Mouse (Mus musculus): Measurements from ENCODE around the gene Phc3. TPM values are rescaled to one million over a fixed set of nuclear protein-coding genes. Genes with fewer than 3 reads are reported as not detected.
A peak's percentile ranks its signal among the peaks of the same experiment; 100 is the strongest.

The Phc3 gene
- polyA plus RNA-seq, 1 experiment from 2014 or later, result 8.1 TPM

DNA sequence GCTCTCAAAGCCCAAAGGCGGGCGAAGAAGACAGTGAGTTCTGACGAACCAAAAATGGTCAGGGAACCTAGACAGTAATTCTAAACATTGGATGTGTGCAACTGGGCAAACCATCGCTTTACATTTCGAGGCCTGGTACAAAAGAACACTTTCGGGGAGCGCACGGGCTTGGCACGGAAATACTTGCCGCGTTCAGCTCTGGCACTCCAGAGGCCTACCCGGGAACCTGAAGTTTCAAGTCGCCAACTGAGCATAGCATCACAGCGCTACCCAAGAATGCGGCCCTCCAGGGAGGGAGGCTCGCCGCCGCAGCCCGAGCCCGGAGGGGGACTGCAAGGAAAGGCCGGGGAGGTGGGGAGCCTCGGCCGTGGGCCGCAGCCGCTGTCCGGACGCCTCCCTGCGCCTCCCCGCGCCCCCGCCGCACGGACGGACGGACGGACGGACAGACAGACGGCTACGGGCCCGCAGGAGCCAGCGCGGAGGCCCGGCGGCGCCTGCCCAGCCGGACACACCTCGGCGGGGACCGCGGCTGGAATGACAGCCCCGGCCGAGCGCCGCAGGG is 603 bp downstream of the Phc3 start:
- H3K27ac ChIP-seq, result peak overlapping the region; percentile 89
- no peaks in the 10 kb centered on the region for H3K9me3 ChIP-seq
- H3K9ac ChIP-seq, result peak overlapping the region; percentile 95
- peak overlapping the region; percentile 66 for H3K4me2 ChIP-seq
- peak; percentile 54 for ATAC-seq (ENCODE audit: insufficient number of reproducible peaks, insufficient read depth, low FRiP score, low TSS enrichment, low read depth)
- WGBS, result under 1% methylated on average over 49 of the region's 54 CpGs
- peaks cover 13% of the 10 kb centered on the region for H3K4me1 ChIP-seq
- peak overlapping the region; percentile 98 for H3K4me3 ChIP-seq
- no peaks in the 10 kb centered on the region for H3K27me3 ChIP-seq
- H3K36me3 ChIP-seq, result peaks cover 22% of the 10 kb centered on the region

DNA sequence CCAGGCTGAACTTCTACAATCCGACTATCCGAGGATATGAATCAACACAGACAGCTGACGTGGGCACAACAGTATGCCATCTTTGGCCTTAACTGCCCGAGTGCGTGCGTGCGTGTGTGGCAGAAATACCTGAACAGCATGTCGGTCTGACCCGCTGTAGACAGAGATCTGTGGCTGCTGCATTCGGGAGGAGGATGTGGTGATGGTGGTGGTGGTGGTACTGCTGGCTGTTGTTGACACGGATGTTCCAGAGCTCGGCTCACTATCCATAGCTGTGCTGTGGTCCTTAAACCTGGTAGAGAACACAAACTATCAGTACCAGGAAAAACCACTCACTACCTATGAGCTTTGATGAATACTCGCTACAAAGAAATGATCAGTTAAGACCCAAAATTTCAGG is 3.6 kb downstream of the Phc3 start:
- H3K27me3 ChIP-seq, result no peaks in the 10 kb centered on the region
- H3K27ac ChIP-seq, result no peak overlapping the region
- H3K4me1 ChIP-seq, result peaks cover 13% of the 10 kb centered on the region
- H3K4me2 ChIP-seq, result no peak overlapping the region
- H3K9ac ChIP-seq, result no peak overlapping the region
- WGBS, result 94% methylated on average over 13 of the region's 13 CpGs
- ATAC-seq (ENCODE audit: insufficient number of reproducible peaks, insufficient read depth, low FRiP score, low TSS enrichment, low read depth), result no peak
- peaks cover 42% of the 10 kb centered on the region for H3K36me3 ChIP-seq
- no peak overlapping the region for H3K4me3 ChIP-seq
- H3K9me3 ChIP-seq, result 0 out of 2 replicates have a peak, but pooled peaks cover 3% of the 10 kb centered on the region

DNA sequence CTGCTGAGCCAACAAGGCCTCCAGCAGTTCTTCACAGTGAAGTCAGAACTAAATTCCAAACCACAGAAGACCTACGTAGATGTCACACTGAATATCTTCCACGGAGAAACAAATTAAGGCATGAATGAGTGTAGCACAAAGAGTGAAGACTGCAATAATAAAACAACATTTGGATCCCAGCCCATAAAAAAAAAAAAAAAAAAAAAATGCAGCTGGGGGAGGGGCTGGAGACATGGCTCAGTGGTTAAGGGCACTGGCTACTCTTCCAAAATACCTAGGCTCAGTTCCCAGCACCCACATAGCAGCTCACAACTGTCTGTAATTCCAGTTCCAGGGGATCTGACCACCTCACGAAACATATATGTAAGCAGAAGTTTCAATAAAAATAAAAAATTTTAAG is 5.0 kb downstream of the Phc3 start:
- 0 out of 2 replicates have a peak, but pooled peaks cover 3% of the 10 kb centered on the region for H3K9me3 ChIP-seq
- peaks cover 55% of the 10 kb centered on the region for H3K36me3 ChIP-seq
- ATAC-seq (ENCODE audit: insufficient number of reproducible peaks, insufficient read depth, low FRiP score, low TSS enrichment, low read depth), result no peak
- no peak overlapping the region for H3K4me2 ChIP-seq
- peaks cover 18% of the 10 kb centered on the region for H3K4me1 ChIP-seq
- no peak overlapping the region for H3K27ac ChIP-seq
- H3K9ac ChIP-seq, result no peak overlapping the region
- WGBS, result 88% methylated on average over 3 of the region's 3 CpGs
- no peak overlapping the region for H3K4me3 ChIP-seq
- no peaks in the 10 kb centered on the region for H3K27me3 ChIP-seq

DNA sequence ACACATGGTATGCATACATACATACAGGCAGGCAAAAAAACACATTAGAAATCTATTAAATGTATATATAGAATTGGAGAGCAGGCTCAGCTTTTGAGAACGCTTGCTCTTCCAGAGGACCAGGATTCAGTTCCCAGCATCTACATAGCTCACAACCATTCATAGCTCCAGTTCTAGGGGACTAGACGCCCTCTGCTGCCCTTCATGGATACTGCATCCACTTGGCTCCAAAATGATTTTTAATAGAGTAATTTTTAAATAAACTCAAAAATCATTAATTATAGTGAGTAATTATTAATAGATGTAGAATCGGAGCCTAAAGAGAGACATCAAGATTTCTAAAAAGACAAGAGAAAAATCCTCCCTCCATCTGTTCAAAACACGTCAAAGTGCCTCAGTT is 6.1 kb downstream of the Phc3 start:
- Histone ChIP-seq H3K4me2 (no peak overlapping the region), H3K27me3 (no peaks in the 10 kb centered on the region), H3K4me3 (no peak overlapping the region), H3K4me1 (peaks cover 16% of the 10 kb centered on the region), H3K9ac (no peak overlapping the region), H3K36me3 (peaks cover 65% of the 10 kb centered on the region), H3K9me3 (0 out of 2 replicates have a peak, but pooled peaks cover 3% of the 10 kb centered on the region), H3K27ac (no peak overlapping the region)
- WGBS, result 93% methylated on average over 4 of the region's 4 CpGs
- ATAC-seq (ENCODE audit: insufficient number of reproducible peaks, insufficient read depth, low FRiP score, low TSS enrichment, low read depth), result no peak

DNA sequence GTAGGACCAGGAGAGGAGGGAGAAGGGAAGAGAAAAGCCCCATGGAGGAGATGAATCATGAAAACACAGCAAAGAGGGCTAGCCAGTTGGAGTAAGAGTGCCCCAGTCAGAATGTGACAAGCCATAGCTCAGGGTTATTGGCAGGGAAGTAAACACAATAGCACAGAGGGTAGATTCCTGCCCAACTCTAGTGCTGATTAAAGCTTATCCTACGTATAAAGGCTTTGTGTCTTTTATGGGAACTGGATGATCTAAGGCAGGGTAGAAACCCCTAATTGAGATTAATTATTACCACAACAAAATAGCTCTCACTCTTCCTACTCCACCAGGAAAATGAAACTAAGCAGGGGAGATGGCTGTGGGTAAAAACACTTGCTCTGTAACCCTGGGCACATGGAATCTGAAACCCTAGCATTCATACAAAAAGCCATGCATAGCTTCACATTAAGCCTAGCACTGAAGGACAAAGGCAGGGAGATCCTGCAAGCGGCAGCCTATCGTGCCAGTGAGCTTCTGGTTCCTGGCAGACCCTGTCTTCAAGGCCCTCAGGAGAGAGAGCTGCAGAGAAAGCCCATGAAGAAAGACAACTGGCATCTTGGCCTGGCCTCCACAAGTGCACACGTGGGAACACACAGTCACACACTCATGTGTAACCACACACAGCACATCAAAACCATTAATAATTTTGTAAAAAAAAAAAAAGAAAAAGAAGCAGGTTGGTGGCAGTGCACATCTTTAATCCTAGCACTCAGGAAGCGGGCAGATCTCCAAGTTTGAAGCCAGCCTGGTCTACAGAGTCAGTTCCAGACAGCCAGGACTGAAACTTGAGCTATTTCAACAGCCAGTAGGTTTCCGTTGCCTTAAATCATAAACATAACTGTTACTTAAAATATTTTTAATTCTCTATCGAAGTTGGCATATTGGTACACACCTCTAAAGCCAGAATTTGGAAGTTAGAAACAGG is 9.1 kb downstream of the Phc3 start:
- ATAC-seq (ENCODE audit: insufficient number of reproducible peaks, insufficient read depth, low FRiP score, low TSS enrichment, low read depth), result no peak
- H3K4me3 ChIP-seq, result no peak overlapping the region
- H3K27ac ChIP-seq, result peak overlapping the region; percentile 40
- H3K9ac ChIP-seq, result no peak overlapping the region
- peaks cover 80% of the 10 kb centered on the region for H3K36me3 ChIP-seq
- no peaks in the 10 kb centered on the region for H3K27me3 ChIP-seq
- 34% methylated on average over 7 of the region's 7 CpGs for WGBS
- H3K4me2 ChIP-seq, result no peak overlapping the region
- H3K9me3 ChIP-seq, result 0 out of 2 replicates have a peak, but pooled peaks cover 3% of the 10 kb centered on the region
- H3K4me1 ChIP-seq, result peaks cover 12% of the 10 kb centered on the region

DNA sequence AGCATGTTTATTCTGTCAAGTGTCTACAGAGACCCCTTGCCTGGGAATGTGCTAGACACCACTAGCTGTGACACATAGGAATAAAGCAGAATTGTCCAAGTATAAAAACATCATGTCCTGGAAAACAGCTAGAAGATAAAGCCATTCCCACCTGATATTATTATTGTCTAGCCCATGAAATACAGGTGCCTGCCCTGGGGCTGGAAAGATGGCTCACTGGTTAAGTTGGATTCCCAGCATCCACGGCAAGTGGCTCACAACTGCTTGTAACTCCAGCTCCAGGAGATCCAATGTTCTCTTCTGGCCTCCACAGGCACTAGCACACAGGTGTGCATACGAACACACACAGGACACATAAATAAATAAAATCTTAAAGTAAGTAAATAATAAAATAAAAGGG is 10.5 kb downstream of the Phc3 start:
- H3K27ac ChIP-seq, result no peak overlapping the region
- H3K4me2 ChIP-seq, result no peak overlapping the region
- H3K4me3 ChIP-seq, result no peak overlapping the region
- peaks cover 12% of the 10 kb centered on the region for H3K4me1 ChIP-seq
- peaks cover 80% of the 10 kb centered on the region for H3K36me3 ChIP-seq
- WGBS, result 80% methylated on average over 2 of the region's 2 CpGs
- H3K9ac ChIP-seq, result no peak overlapping the region
- H3K9me3 ChIP-seq, result 0 out of 2 replicates have a peak, but pooled peaks cover 3% of the 10 kb centered on the region
- no peaks in the 10 kb centered on the region for H3K27me3 ChIP-seq
- ATAC-seq (ENCODE audit: insufficient number of reproducible peaks, insufficient read depth, low FRiP score, low TSS enrichment, low read depth), result no peak

DNA sequence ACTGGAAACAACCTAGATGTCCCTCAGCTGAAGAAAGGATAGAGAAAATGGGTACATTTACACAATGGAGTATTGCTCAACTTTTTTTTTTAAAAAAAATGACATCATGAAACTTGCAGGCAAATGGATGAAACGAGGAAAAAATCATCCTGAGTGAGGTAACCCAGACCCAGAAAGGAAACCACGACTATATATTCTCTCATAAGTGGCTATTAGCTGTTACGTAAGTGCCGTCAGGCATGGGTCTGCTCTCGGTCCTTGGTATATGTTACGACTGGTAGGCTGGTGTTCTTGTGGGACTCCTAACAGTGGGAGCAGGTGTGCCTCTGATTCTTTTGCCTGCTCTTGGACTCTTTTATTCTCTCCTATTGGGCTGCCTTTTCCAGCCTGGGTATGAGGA is 12.9 kb downstream of the Phc3 start:
- no peaks in the 10 kb centered on the region for H3K27me3 ChIP-seq
- no peak for ATAC-seq (ENCODE audit: insufficient number of reproducible peaks, insufficient read depth, low FRiP score, low TSS enrichment, low read depth)
- H3K4me1 ChIP-seq, result peaks cover 12% of the 10 kb centered on the region
- H3K27ac ChIP-seq, result no peak overlapping the region
- no peak overlapping the region for H3K4me2 ChIP-seq
- no peak overlapping the region for H3K9ac ChIP-seq
- H3K4me3 ChIP-seq, result no peak overlapping the region
- H3K36me3 ChIP-seq, result peaks cover 79% of the 10 kb centered on the region
- H3K9me3 ChIP-seq, result no peaks in the 10 kb centered on the region
- 96% methylated on average over 6 of the region's 6 CpGs for WGBS

DNA sequence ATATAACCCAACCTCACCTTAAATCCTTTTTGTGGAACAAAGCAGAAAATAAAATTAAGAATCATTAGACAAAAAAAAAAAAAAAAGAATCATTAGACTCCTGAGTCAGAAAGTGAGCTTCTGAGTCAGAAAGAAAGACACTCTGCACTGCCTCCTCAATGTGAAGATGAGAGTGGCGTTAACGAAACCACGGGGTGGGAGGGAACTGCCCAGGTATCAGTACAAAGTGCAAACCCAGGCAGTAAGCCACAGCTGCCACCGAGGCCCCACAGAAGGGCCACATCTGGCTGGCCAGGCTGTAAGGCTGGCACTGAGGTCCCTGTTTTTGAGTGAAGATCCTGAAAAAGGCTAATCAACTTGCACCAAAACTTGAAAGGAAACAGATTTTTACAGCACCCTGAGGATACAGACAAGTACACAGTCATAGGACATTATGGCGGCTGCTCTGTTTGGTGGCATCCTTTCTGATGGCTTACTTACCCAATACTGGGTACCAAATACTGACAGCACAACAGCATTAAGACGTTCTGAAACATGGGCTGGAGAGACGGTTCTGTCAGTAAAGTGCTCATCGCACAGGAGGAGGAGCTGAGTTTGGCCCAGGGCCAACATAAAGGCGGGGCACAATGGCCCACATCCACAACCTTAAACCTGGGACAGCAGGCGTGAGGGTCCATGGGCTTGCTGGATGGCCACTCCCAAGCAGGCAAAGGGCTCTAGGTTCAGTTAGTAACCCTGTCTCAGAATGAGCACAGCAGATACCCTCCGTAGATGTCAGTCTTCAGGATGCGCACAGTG is 16.7 kb downstream of the Phc3 start:
- no peak overlapping the region for H3K27ac ChIP-seq
- H3K9me3 ChIP-seq, result no peaks in the 10 kb centered on the region
- ATAC-seq (ENCODE audit: insufficient number of reproducible peaks, insufficient read depth, low FRiP score, low TSS enrichment, low read depth), result no peak
- no peaks in the 10 kb centered on the region for H3K27me3 ChIP-seq
- H3K9ac ChIP-seq, result no peak overlapping the region
- peaks cover 69% of the 10 kb centered on the region for H3K36me3 ChIP-seq
- 87% methylated on average over 12 of the region's 12 CpGs for WGBS
- H3K4me3 ChIP-seq, result no peak overlapping the region
- no peak overlapping the region for H3K4me2 ChIP-seq
- no peaks in the 10 kb centered on the region for H3K4me1 ChIP-seq

DNA sequence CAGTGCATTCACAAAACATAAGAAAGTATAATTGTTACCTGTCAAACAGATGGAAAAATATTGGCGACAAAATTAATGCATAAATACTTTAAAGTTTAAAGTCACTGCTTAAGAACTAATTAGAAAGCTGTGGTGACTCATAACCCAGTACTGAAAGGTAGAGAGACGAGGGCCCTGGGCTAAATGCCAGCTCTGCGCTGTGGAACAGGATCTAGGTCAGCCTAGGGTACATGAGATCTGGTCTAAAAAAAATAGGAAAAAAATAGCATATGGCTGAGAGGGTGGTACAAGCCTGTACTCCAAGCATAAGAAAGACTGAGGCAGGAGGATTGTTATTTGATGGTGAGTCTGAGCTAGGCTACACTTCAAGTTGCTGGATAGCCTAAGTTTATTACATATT is 17.6 kb downstream of the Phc3 start:
- no peak for ATAC-seq (ENCODE audit: insufficient number of reproducible peaks, insufficient read depth, low FRiP score, low TSS enrichment, low read depth)
- Histone ChIP-seq H3K27ac (no peak overlapping the region), H3K27me3 (no peaks in the 10 kb centered on the region), H3K36me3 (peaks cover 67% of the 10 kb centered on the region), H3K4me3 (no peak overlapping the region), H3K4me2 (no peak overlapping the region), H3K9ac (no peak overlapping the region), H3K9me3 (no peaks in the 10 kb centered on the region), H3K4me1 (no peaks in the 10 kb centered on the region)
- WGBS, result 80% methylated on average over 3 of the region's 3 CpGs

DNA sequence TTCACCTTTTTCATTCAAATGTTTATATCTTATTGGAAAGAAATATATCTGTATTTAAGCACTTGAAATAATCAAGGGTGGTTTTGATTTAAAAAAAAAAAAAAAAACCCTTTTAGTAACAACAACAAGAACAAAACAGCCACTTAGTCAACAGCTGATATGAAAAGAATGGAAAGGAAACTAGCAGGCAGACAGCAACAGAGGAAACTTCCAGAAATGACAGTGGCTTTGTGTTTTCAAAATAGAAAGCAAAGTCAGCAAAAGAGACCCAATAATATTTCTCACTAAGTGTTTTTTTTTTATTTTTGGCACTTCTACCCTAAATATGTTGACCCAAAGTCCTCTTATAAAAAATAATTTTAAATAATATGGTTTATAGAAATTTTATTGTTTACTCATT is 34.8 kb downstream of the Phc3 start:
- no peaks in the 10 kb centered on the region for H3K9me3 ChIP-seq
- H3K4me1 ChIP-seq, result no peaks in the 10 kb centered on the region
- H3K4me3 ChIP-seq, result no peak overlapping the region
- no peak overlapping the region for H3K9ac ChIP-seq
- H3K27me3 ChIP-seq, result no peaks in the 10 kb centered on the region
- no peak overlapping the region for H3K4me2 ChIP-seq
- H3K36me3 ChIP-seq, result peaks cover 50% of the 10 kb centered on the region
- H3K27ac ChIP-seq, result no peak overlapping the region
- no peak for ATAC-seq (ENCODE audit: insufficient number of reproducible peaks, insufficient read depth, low FRiP score, low TSS enrichment, low read depth)

DNA sequence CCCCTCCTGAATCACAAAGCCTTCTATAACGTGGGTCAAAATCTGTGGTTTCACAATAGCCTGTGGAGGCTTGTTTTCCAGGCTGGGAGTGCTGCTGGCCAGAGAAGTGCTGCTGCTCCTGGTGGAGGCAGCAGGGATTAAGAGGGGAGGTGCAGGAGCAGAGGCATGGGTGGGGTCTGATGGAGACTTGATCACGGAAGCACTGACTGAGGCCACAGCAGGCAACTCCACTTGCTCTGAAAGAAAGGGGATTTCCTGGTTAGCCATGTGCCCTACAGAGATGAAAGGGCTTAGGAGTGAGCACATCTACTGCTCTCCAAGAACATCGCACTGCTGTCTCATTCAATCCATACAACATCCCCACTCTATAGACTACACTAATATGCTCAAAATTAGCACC is 39.4 kb downstream of the Phc3 start:
- no peaks in the 10 kb centered on the region for H3K27me3 ChIP-seq
- H3K36me3 ChIP-seq, result peaks cover 42% of the 10 kb centered on the region
- H3K4me2 ChIP-seq, result no peak overlapping the region
- H3K27ac ChIP-seq, result no peak overlapping the region
- no peaks in the 10 kb centered on the region for H3K9me3 ChIP-seq
- no peak overlapping the region for H3K9ac ChIP-seq
- H3K4me1 ChIP-seq, result no peaks in the 10 kb centered on the region
- no peak overlapping the region for H3K4me3 ChIP-seq
- WGBS, result 44% methylated on average over 3 of the region's 3 CpGs
- no peak for ATAC-seq (ENCODE audit: insufficient number of reproducible peaks, insufficient read depth, low FRiP score, low TSS enrichment, low read depth)

Measured in embryonic facial prominence, embryonic 13.5 days (tissue).